Mouse (Mus musculus): ENCODE data around the gene Ip6k2. TPM values are rescaled to one million over a fixed set of nuclear protein-coding genes. Genes with fewer than 3 reads are reported as not detected.

Ip6k2 gene
- polyA plus RNA-seq, 1 experiment from 2014 or later = 222 TPM

DNA sequence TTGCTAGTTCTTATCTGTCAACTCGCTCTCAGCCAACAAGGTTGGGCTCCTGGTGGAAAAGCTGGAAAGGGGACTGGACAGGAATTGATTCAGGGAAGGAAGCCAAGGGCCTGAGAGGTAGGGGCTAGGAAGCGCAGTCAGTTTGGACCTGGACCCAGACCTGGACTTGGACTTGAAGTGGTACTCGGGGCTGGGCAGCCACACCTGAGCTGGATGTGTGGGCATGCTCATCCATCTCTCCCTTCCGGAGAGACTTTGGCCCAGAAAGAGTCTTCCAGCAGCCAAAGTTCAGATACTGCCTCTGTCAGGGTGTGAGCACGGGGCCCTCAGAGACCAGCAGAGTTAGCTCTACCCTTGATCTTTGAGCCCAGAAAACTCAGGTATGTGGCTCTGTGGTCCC, 71.7 kb downstream of the Ip6k2 start:
- H3K36me3 ChIP-seq = peaks cover 66% of the 10 kb centered on the region
- peaks cover 19% of the 10 kb centered on the region for H3K4me1 ChIP-seq (replicated peaks)
- H3K27ac ChIP-seq = no peak overlapping the region
- no peak for ATAC-seq (ENCODE audit: low FRiP score)
- WGBS = 61% methylated on average over 5 of the region's 5 CpGs
- peak overlapping the region; percentile 86 for H3K4me2 ChIP-seq
- H3K27me3 ChIP-seq = no peaks in the 10 kb centered on the region
- H3K4me3 ChIP-seq = no peak overlapping the region
- no peaks in the 10 kb centered on the region for H3K9me3 ChIP-seq
- peak overlapping the region; percentile 83; the same call in 1 of the 2 replicates for H3K9ac ChIP-seq

Small RNAs within 50 kb of the gene (microRNA-seq; reads per million reads assigned to microRNA genes)
- gene Gm23156 = not detected

Other genes with a start within 250 kb of the Ip6k2 start
- gene Impdh2, start 223.5 kb upstream of the Ip6k2 start, polyA plus RNA-seq (2015; fragmentation: Nextera tagmentation; extraction: Ambion mirVana) = 104 and 111 TPM in 2 replicates
- 74.0 and 82.1 TPM in 2 replicates for gene Ndufaf3, start 216.4 kb upstream of the Ip6k2 start, polyA plus RNA-seq (2015; fragmentation: Nextera tagmentation; extraction: Ambion mirVana)
- 285 and 314 TPM in 2 replicates for gene Dalrd3, start 213.9 kb upstream of the Ip6k2 start, polyA plus RNA-seq (2015; fragmentation: Nextera tagmentation; extraction: Ambion mirVana)
- 280 and 317 TPM in 2 replicates for gene Wdr6, start 205.1 kb upstream of the Ip6k2 start, polyA plus RNA-seq (2015; fragmentation: Nextera tagmentation; extraction: Ambion mirVana)
- 25.6 and 31.4 TPM in 2 replicates for gene P4htm, start 186.1 kb upstream of the Ip6k2 start, polyA plus RNA-seq (2015; fragmentation: Nextera tagmentation; extraction: Ambion mirVana)
- gene Arih2, start 134.4 kb upstream of the Ip6k2 start, polyA plus RNA-seq (2015; fragmentation: Nextera tagmentation; extraction: Ambion mirVana) = 47.3 and 52.9 TPM in 2 replicates
- gene Slc25a20, start 121.7 kb upstream of the Ip6k2 start, polyA plus RNA-seq (2015; fragmentation: Nextera tagmentation; extraction: Ambion mirVana) = 45.0 and 45.5 TPM in 2 replicates
- 50.1 and 51.9 TPM in 2 replicates for gene Prkar2a, start 94.5 kb upstream of the Ip6k2 start, polyA plus RNA-seq (2015; fragmentation: Nextera tagmentation; extraction: Ambion mirVana)
- 25.9 and 30.7 TPM in 2 replicates for gene Nckipsd, start 24.6 kb downstream of the Ip6k2 start, polyA plus RNA-seq (2015; fragmentation: Nextera tagmentation; extraction: Ambion mirVana)
- 13.8 and 14.3 TPM in 2 replicates for gene Celsr3, start 42.5 kb downstream of the Ip6k2 start, polyA plus RNA-seq (2015; fragmentation: Nextera tagmentation; extraction: Ambion mirVana)
- 15.1 and 16.1 TPM in 2 replicates for gene Slc26a6, start 69.5 kb downstream of the Ip6k2 start, polyA plus RNA-seq (2015; fragmentation: Nextera tagmentation; extraction: Ambion mirVana)
- gene Tmem89, start 130.8 kb downstream of the Ip6k2 start, polyA plus RNA-seq (2015; fragmentation: Nextera tagmentation; extraction: Ambion mirVana) = 0.32 and 0.72 TPM in 2 replicates
- gene Uqcrc1, start 152.8 kb downstream of the Ip6k2 start, polyA plus RNA-seq (2015; fragmentation: Nextera tagmentation; extraction: Ambion mirVana) = 398 and 399 TPM in 2 replicates
- gene Col7a1, start 169.8 kb downstream of the Ip6k2 start, polyA plus RNA-seq (2015; fragmentation: Nextera tagmentation; extraction: Ambion mirVana) = 1.1 and 1.7 TPM in 2 replicates
- not detected in 2 replicates for gene Ucn2, start 202.2 kb downstream of the Ip6k2 start, polyA plus RNA-seq (2015; fragmentation: Nextera tagmentation; extraction: Ambion mirVana)
- gene Pfkfb4, start 208.0 kb downstream of the Ip6k2 start, polyA plus RNA-seq (2015; fragmentation: Nextera tagmentation; extraction: Ambion mirVana) = 26.3 and 34.2 TPM in 2 replicates

Measured in hindbrain, embryonic 13.5 days (tissue).